ENCODE assay signal across 15 mouse cellular contexts in genomic region chr5:108679909-108680308, GRCm38 (mm10). TPM values are rescaled to one million over a fixed set of nuclear protein-coding genes. Genes with fewer than 3 reads are reported as not detected.
DNase-seq lines count a peak whose midpoint lies in the region; ATAC-seq and TF ChIP-seq lines count a peak whose summit lies in the region.
"Had no signal": no experiment of that assay in that cellular context is flagged by ENCODE, and none has a peak within 500 bp of the region (broad histone marks: within the 10 kb centered on the region; RNA-seq: fewer than 3 reads in every experiment).

No protein-coding gene starts in this region.

- no peaks in the 10 kb centered on the region for H3K27me3 ChIP-seq in testis, adult 2 months (ENCODE audit: control insufficient read depth, insufficient read depth, low read length)
- H3K27me3 ChIP-seq: hindbrain, embryonic 15.5 days had no signal

- no peak for TF ChIP-seq POLR2A in testis, adult 2 months (IDR thresholded peaks at IDR 0.05; ENCODE audit: control insufficient read depth, low read depth, low read length)
- TF ChIP-seq POLR2A in bone marrow macrophage, adult 2 months (IDR thresholded peaks at IDR 0.05; ENCODE audit: borderline replicate concordance, low read depth, low read length), result no peak

- no peak for DNase-seq in layer of hippocampus, adult 2 months (ENCODE audit: low spot score in 2 of 2)
- DNase-seq in layer of hippocampus, adult 9-10 months (ENCODE audit: low spot score), result no peak
- no peak for DNase-seq in testis, postnatal 14 days (ENCODE audit: low spot score)
- no peak for DNase-seq in neural tube, embryonic 10.5 days (ENCODE audit: extremely low spot score, low spot score)
- DNase-seq: cerebellum, postnatal 36 days; gastrocnemius, postnatal 14 days; lung, postnatal 10 days; right cerebral cortex, postnatal 25 days had no signal

- H3K4me3 ChIP-seq in layer of hippocampus, adult 2 months, result no peak overlapping the region
- H3K4me3 ChIP-seq in testis, adult 2 months (ENCODE audit: control insufficient read depth, low read depth, low read length), result no peak overlapping the region
- H3K4me3 ChIP-seq in bone marrow macrophage, adult 2 months (ENCODE audit: insufficient read depth, low read length), result no peak overlapping the region
- H3K4me3 ChIP-seq: hindbrain, embryonic 15.5 days; limb, embryonic 10.5 days had no signal

- no peak overlapping the region for H3K27ac ChIP-seq in layer of hippocampus, adult 2 months
- H3K27ac ChIP-seq in testis, adult 2 months (ENCODE audit: control insufficient read depth, insufficient read depth, low read depth, low read length), result no peak overlapping the region
- no peak overlapping the region for H3K27ac ChIP-seq in bone marrow macrophage, adult 2 months (ENCODE audit: insufficient read depth, low read depth, low read length)
- H3K27ac ChIP-seq: hindbrain, embryonic 15.5 days; limb, embryonic 10.5 days had no signal

- H3K4me1 ChIP-seq in testis, adult 2 months (ENCODE audit: control insufficient read depth, insufficient read depth, low read length), result peaks cover 10% of the 10 kb centered on the region
- H3K4me1 ChIP-seq in bone marrow macrophage, adult 2 months (ENCODE audit: control insufficient read depth, insufficient read depth, low read length), result no peaks in the 10 kb centered on the region

- H3K36me3 ChIP-seq in testis, adult 2 months (ENCODE audit: control insufficient read depth, insufficient read depth, low read length), result no peaks in the 10 kb centered on the region
- H3K36me3 ChIP-seq: hindbrain, embryonic 15.5 days had no signal

- ATAC-seq in megakaryocyte-erythroid progenitor cell, adult 5-6 weeks (replicated peaks; ENCODE audit: low FRiP score, low TSS enrichment, poor library complexity, severe bottlenecking), result no peak
- ATAC-seq: forebrain, embryonic 14.5 days had no signal

- TF ChIP-seq CTCF in layer of hippocampus, adult 2 months (conservative IDR thresholded peaks at IDR 0.05), result peak; percentile 66
- 0 out of 2 replicates have a peak, but pooled peaks have one; percentile 4 for TF ChIP-seq CTCF in testis, adult 2 months (IDR thresholded peaks at IDR 0.05; ENCODE audit: control insufficient read depth, insufficient read depth, insufficient replicate concordance, low read depth, low read length)
- peak; percentile 29; the same call in 1 of the 2 replicates for TF ChIP-seq CTCF in bone marrow macrophage, adult 2 months (IDR thresholded peaks at IDR 0.05; ENCODE audit: low read depth, low read length)

RNA-seq across cellular contexts. Expression of gene Slc26a1, which starts 4.5 kb away (rescaled TPM):
- 1 to 10 TPM; 1.2 TPM for total RNA-seq in layer of hippocampus, adult 2 months (2021)
- polyA plus RNA-seq in testis, adult 2 months (2012; rRNA removed), result 0.04 and 0.09 TPM in 2 replicates
- polyA plus RNA-seq in bone marrow macrophage, adult 2 months (2012; ENCODE audit: insufficient read depth, insufficient read length, missing spikeins), result not detected in 2 replicates
- total RNA-seq in megakaryocyte-erythroid progenitor cell, adult 5-6 weeks (2014; fragmentation: Nextera tagmentation), result 22.9 and 25.8 TPM in 2 replicates
- 10.7 and 12.3 TPM in 2 replicates for total RNA-seq in megakaryocyte-erythroid progenitor cell, adult 5-6 weeks (2017)
- total RNA-seq: gastrocnemius, postnatal 14 days; monocyte, adult 5-6 weeks had no signal

RNA-seq across cellular contexts. Expression of gene Dgkq, which starts 10.4 kb away (rescaled TPM):
- total RNA-seq in layer of hippocampus, adult 2 months (2021), result 10 to 100 TPM; 50.2 to 51.5 TPM
- 4.7 and 4.8 TPM in 2 replicates for polyA plus RNA-seq in testis, adult 2 months (2012; rRNA removed)
- polyA plus RNA-seq in bone marrow macrophage, adult 2 months (2012; ENCODE audit: insufficient read depth, insufficient read length, missing spikeins), result 15.2 and 15.7 TPM in 2 replicates
- 16.3 and 24.7 TPM in 2 replicates for total RNA-seq in megakaryocyte-erythroid progenitor cell, adult 5-6 weeks (2014; fragmentation: Nextera tagmentation)
- 10.5 and 13.0 TPM in 2 replicates for total RNA-seq in megakaryocyte-erythroid progenitor cell, adult 5-6 weeks (2017)

RNA-seq across cellular contexts. Expression of gene Fgfrl1, which starts 12.3 kb away (rescaled TPM):
- total RNA-seq in layer of hippocampus, adult 2 months (2021), result 10 to 100 TPM; 21.3 to 22.4 TPM
- polyA plus RNA-seq in testis, adult 2 months (2012; rRNA removed), result 28.9 and 34.7 TPM in 2 replicates
- polyA plus RNA-seq in bone marrow macrophage, adult 2 months (2012; ENCODE audit: insufficient read depth, insufficient read length, missing spikeins), result 1.5 and 2.4 TPM in 2 replicates
- total RNA-seq in megakaryocyte-erythroid progenitor cell, adult 5-6 weeks (2014; fragmentation: Nextera tagmentation), result 16.8 and 29.8 TPM in 2 replicates
- total RNA-seq in megakaryocyte-erythroid progenitor cell, adult 5-6 weeks (2017), result 7.5 and 8.4 TPM in 2 replicates

RNA-seq across cellular contexts. Expression of gene Idua, which starts 19.8 kb away (rescaled TPM):
- 10 to 100 TPM; 16.8 to 17.1 TPM for total RNA-seq in layer of hippocampus, adult 2 months (2021)
- 3.6 and 3.8 TPM in 2 replicates for polyA plus RNA-seq in testis, adult 2 months (2012; rRNA removed)
- 62.6 and 73.7 TPM in 2 replicates for polyA plus RNA-seq in bone marrow macrophage, adult 2 months (2012; ENCODE audit: insufficient read depth, insufficient read length, missing spikeins)
- 19.9 and 20.7 TPM in 2 replicates for total RNA-seq in megakaryocyte-erythroid progenitor cell, adult 5-6 weeks (2014; fragmentation: Nextera tagmentation)
- total RNA-seq in megakaryocyte-erythroid progenitor cell, adult 5-6 weeks (2017), result 2.8 and 7.8 TPM in 2 replicates

RNA-seq across cellular contexts. Expression of gene Tmem175, which starts 50.3 kb away (rescaled TPM):
- total RNA-seq in layer of hippocampus, adult 2 months (2021), result 10 to 100 TPM; 40.7 to 43.5 TPM
- polyA plus RNA-seq in testis, adult 2 months (2012; rRNA removed), result 128 and 145 TPM in 2 replicates
- polyA plus RNA-seq in bone marrow macrophage, adult 2 months (2012; ENCODE audit: insufficient read depth, insufficient read length, missing spikeins), result 38.1 and 40.7 TPM in 2 replicates
- total RNA-seq in megakaryocyte-erythroid progenitor cell, adult 5-6 weeks (2014; fragmentation: Nextera tagmentation), result 20.5 and 21.9 TPM in 2 replicates
- 6.5 and 12.3 TPM in 2 replicates for total RNA-seq in megakaryocyte-erythroid progenitor cell, adult 5-6 weeks (2017)

Comparison
In these comparisons a context has a peak if more than half of its experiments do, and no peak if none do; other contexts are left out.
1. CTCF ChIP-seq: peak in every context shown above with its lines; median percentile 66 in layer of hippocampus, adult 2 months; 29 in bone marrow macrophage, adult 2 months; 4 in testis, adult 2 months.
2. RNA of gene Slc26a1, which starts 4.5 kb away (total RNA-seq): 10.7 to 25.8 TPM in megakaryocyte-erythroid progenitor cell, adult 5-6 weeks; 1.2 TPM in layer of hippocampus, adult 2 months; every median in the first group is over 4 times any median in the second.